Mouse (Mus musculus): ENCODE measurements around the gene Cngb1.

DNA sequence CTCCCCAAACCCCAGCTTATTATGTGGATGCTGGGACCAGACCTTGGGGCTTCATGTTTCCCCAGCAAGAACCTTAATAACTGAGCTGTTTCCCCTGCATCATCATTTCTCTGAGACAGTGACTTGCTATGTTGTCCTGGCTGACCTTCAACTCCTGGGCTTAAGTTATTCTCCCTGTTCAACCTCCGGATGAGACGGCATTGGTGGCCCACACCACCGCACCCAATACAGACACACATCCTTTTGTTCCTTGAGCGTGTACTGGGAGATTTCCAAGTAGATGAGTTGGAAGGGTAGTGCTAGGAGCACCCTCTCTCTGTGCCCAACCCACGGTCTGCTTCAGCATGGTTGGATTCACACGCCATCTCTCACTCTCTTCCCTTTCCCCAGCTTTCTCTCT is 7.5 kb upstream of the Cngb1 start:
- TF ChIP-seq CTCF (IDR thresholded peaks at IDR 0.05; ENCODE audit: low read depth, low read length) = no peak
- no peak for TF ChIP-seq POLR2A (IDR thresholded peaks at IDR 0.05; ENCODE audit: insufficient read depth, low read length)

Measured in ES-Bruce4 (cell line).